Mouse (Mus musculus) intestine, postnatal 0 days (tissue): ENCODE results near the gene Kcnmb3. TPM values are rescaled to one million over a fixed set of nuclear protein-coding genes. Genes with fewer than 3 reads are reported as not detected.

Source experiments
- ATAC-seq: fragments of 200-750 bp; cut with Nextera tagmentation; 2 replicates; pipeline ENCODE4 v1.8.0; 2017; ENCODE audit warnings: mild to moderate bottlenecking, moderate TSS enrichment, moderate library complexity
- H3K27ac ChIP-seq: fragments of 300-500 bp; sonication (generic); 2 replicates; pipeline ENCODE4 v1.5.1; 2014; ENCODE audit warnings: mild to moderate bottlenecking, low read depth, low read length, moderate library complexity
- H3K27me3 ChIP-seq: fragments of 300-500 bp; sonication (generic); replicated peaks from 2 replicates; pipeline ENCODE4 v1.6.1; 2014; ENCODE audit warnings: low read length, mixed read lengths; ENCODE audit not compliant: control insufficient read depth, insufficient read depth
- H3K36me3 ChIP-seq: fragments of 300-500 bp; sonication (generic); 2 replicates; pipeline ENCODE4 v1.6.1; 2014; ENCODE audit warnings: mild to moderate bottlenecking, moderate library complexity; ENCODE audit not compliant: control insufficient read depth, insufficient read depth
- H3K4me1 ChIP-seq: fragments of 300-500 bp; sonication (generic); replicated peaks from 2 replicates; pipeline ENCODE4 v1.6.1; 2014; ENCODE audit warnings: antibody characterized with exemption, low read length, mixed read lengths; ENCODE audit not compliant: control insufficient read depth, insufficient read depth
- H3K4me2 ChIP-seq: fragments of 300-500 bp; sonication (generic); replicated peaks from 2 replicates; pipeline ENCODE4 v1.6.1; 2014; ENCODE audit warnings: low read depth, mild to moderate bottlenecking, moderate library complexity
- H3K4me3 ChIP-seq: fragments of 300-500 bp; sonication (generic); 2 replicates; pipeline ENCODE4 v1.5.1; 2014; ENCODE audit warnings: low read depth, low read length
- H3K9ac ChIP-seq: fragments of 300-500 bp; sonication (generic); 2 replicates; pipeline ENCODE4 v1.6.1; 2014; ENCODE audit warnings: mild to moderate bottlenecking, low read depth, low read length
- H3K9me3 ChIP-seq: fragments of 300-500 bp; sonication (generic); 2 replicates; pipeline ENCODE4 v1.6.1; 2016; ENCODE audit warnings: mixed run types; ENCODE audit not compliant: control insufficient read depth
- CTCF ChIP-seq: sonication (generic); IDR thresholded peaks from 2 replicates; pipeline ENCODE4 v1.5.1; 2016; ENCODE audit warnings: low read depth, mild to moderate bottlenecking, control low read depth, antibody characterized with exemption, moderate library complexity
- WGBS: fragments of 180-500 bp; shearing (Covaris S2); extraction: QIAGEN DNeasy Blood & Tissue Kit; methylation state at CpG from one replicate; pipeline ENCODE4 v1.1.7; 2014; 5-methylcytosine and 5-hydroxymethylcytosine counted together
- polyA plus RNA-seq: library from polyadenylated mRNA; unstranded; fragments of >200 nt; fragmentation: Nextera tagmentation; extraction: Ambion mirVana; gene quantifications from 2 replicates; pipeline ENCODE4 v1.2.1, GENCODE M21; 2015

The Kcnmb3 gene
- polyA plus RNA-seq, 1 experiment from 2014 or later, result 0.07 TPM

- no peaks in the 10 kb centered on the region for H3K36me3 ChIP-seq
- no peak overlapping the region for H3K9ac ChIP-seq
- TF ChIP-seq CTCF, result no peak
- no peak overlapping the region for H3K4me2 ChIP-seq
- H3K4me1 ChIP-seq, result no peaks in the 10 kb centered on the region
- H3K9me3 ChIP-seq, result no peaks in the 10 kb centered on the region
- no peaks in the 10 kb centered on the region for H3K27me3 ChIP-seq
- no peak for ATAC-seq
- 100% methylated on average over 1 of the region's 1 CpGs for WGBS
- H3K27ac ChIP-seq, result no peak overlapping the region
- no peak overlapping the region for H3K4me3 ChIP-seq
Observed at GRCm38 (mm10) chr3:32496711-32497070, 4.7 kb upstream of the Kcnmb3 start.

- H3K27me3 ChIP-seq, result no peaks in the 10 kb centered on the region
- no peak overlapping the region for H3K4me2 ChIP-seq
- no peak overlapping the region for H3K9ac ChIP-seq
- no peaks in the 10 kb centered on the region for H3K36me3 ChIP-seq
- TF ChIP-seq CTCF, result no peak
- WGBS, result 64% methylated on average over 8 of the region's 8 CpGs
- ATAC-seq, result no peak
- H3K27ac ChIP-seq, result no peak overlapping the region
- H3K4me1 ChIP-seq, result no peaks in the 10 kb centered on the region
- no peaks in the 10 kb centered on the region for H3K9me3 ChIP-seq
- no peak overlapping the region for H3K4me3 ChIP-seq
Observed at GRCm38 (mm10) chr3:32495856-32496710, 4.1 kb upstream of the Kcnmb3 start.

- Histone ChIP-seq H3K4me3 (no peak overlapping the region), H3K36me3 (no peaks in the 10 kb centered on the region), H3K27me3 (no peaks in the 10 kb centered on the region), H3K9me3 (no peaks in the 10 kb centered on the region), H3K9ac (no peak overlapping the region), H3K4me1 (no peaks in the 10 kb centered on the region), H3K27ac (no peak overlapping the region), H3K4me2 (no peak overlapping the region)
- WGBS, result 62% methylated on average over 8 of the region's 8 CpGs
- no peak for ATAC-seq
- no peak for TF ChIP-seq CTCF
Observed at GRCm38 (mm10) chr3:32495088-32495770, 3.2 kb upstream of the Kcnmb3 start.

- H3K9me3 ChIP-seq, result no peaks in the 10 kb centered on the region
- ATAC-seq, result no peak
- no peak overlapping the region for H3K9ac ChIP-seq
- no peak overlapping the region for H3K4me3 ChIP-seq
- peak; percentile 53; the same call in 1 of the 2 replicates for TF ChIP-seq CTCF
- 82% methylated on average over 8 of the region's 8 CpGs for WGBS
- H3K27ac ChIP-seq, result no peak overlapping the region
- no peaks in the 10 kb centered on the region for H3K27me3 ChIP-seq
- H3K4me2 ChIP-seq, result no peak overlapping the region
- no peaks in the 10 kb centered on the region for H3K4me1 ChIP-seq
- no peaks in the 10 kb centered on the region for H3K36me3 ChIP-seq
Observed at GRCm38 (mm10) chr3:32494387-32495087, 2.5 kb upstream of the Kcnmb3 start.

GRCm38 (mm10) chr3:32490928-32491315 is 1.1 kb downstream of the Kcnmb3 start:
- Histone ChIP-seq H3K4me3 (no peak overlapping the region), H3K27me3 (no peaks in the 10 kb centered on the region), H3K36me3 (no peaks in the 10 kb centered on the region), H3K9ac (no peak overlapping the region), H3K4me1 (no peaks in the 10 kb centered on the region), H3K27ac (no peak overlapping the region), H3K4me2 (no peak overlapping the region), H3K9me3 (no peaks in the 10 kb centered on the region)
- TF ChIP-seq CTCF, result no peak
- no peak for ATAC-seq
